Mouse (Mus musculus) layer of hippocampus, adult 18-20 months (tissue): ENCODE data around the gene Prkab1. TPM values are rescaled to one million over a fixed set of nuclear protein-coding genes. Genes with fewer than 3 reads are reported as not detected.

Experiments used
- DNase-seq, 2 experiments: peaks; one replicate each; pipeline ENCODE4 v3.0.0; 2022; ENCODE audit warnings: low spot score in 2 of 2
- total RNA-seq, 2 experiments: library from RNA; stranded (reverse); gene quantifications; 2 replicates each; pipeline ENCODE4 v1.2.3; 2021

The Prkab1 gene
- total RNA-seq, 2 experiments from 2014 or later, result 18.1 to 20.3 TPM

- DNase-seq, result no peak
Measured at GRCm38 (mm10) chr5:115982671-115983373, 41.5 kb downstream of the Prkab1 start.

- no peak for DNase-seq
Measured at GRCm38 (mm10) chr5:115980537-115980936, 43.8 kb downstream of the Prkab1 start.

GRCm38 (mm10) chr5:115979134-115979696 lies 45.1 kb downstream of the Prkab1 start:
- DNase-seq, result peak in 1 of 2 experiments; percentile 25

GRCm38 (mm10) chr5:115978255-115978654 lies 46.1 kb downstream of the Prkab1 start:
- no peak for DNase-seq

GRCm38 (mm10) chr5:115977757-115978156 lies 46.6 kb downstream of the Prkab1 start:
- DNase-seq, result no peak

- DNase-seq, result no peak
Measured at GRCm38 (mm10) chr5:115977266-115977665, 47.0 kb downstream of the Prkab1 start.

- DNase-seq, result no peak
Measured at GRCm38 (mm10) chr5:115976446-115976845, 47.9 kb downstream of the Prkab1 start.

GRCm38 (mm10) chr5:115975672-115976071 lies 48.6 kb downstream of the Prkab1 start:
- DNase-seq, result no peak

- DNase-seq, result no peak
Measured at GRCm38 (mm10) chr5:115971236-115971635, 53.1 kb downstream of the Prkab1 start.

Other genes with a start within 250 kb of the Prkab1 start
- gene Cit, start 179.2 kb downstream of the Prkab1 start, total RNA-seq, result 10 to 100 TPM; 59.8 to 72.5 TPM
- not detected for gene Tmem233, start 58.7 kb upstream of the Prkab1 start, total RNA-seq